ENCODE assay signal across 28 mouse cellular contexts in the genomic region with DNA sequence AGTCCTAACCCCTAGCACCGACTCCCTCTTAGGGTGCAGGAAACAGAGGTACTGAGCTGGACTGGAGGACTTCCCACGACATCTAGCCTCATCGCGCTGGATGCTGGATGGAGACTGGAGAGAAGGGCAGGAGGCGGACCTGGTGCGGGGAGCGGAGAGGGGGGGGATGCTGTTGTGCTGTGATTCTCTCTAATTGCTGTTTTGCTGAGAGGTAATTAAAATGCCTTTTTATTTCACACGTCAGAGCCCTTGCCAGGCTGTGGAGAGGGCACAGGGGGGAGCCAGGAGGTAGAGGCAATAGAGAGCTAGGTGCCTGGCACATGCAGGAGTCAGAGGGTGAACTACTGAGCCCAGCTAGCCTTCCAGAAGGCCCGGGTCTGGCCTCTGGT. TPM values are rescaled to one million over a fixed set of nuclear protein-coding genes. Genes with fewer than 3 reads are reported as not detected.
A peak's percentile ranks its signal among the peaks of the same experiment; 100 is the strongest.
DNase-seq lines count a peak whose midpoint lies in the region; ATAC-seq lines count a peak whose summit lies in the region.
"Had no signal": no experiment of that assay in that cellular context is flagged by ENCODE, and none has a peak within 500 bp of the region (broad histone marks: within the 10 kb centered on the region; RNA-seq: fewer than 3 reads in every experiment).

No protein-coding gene starts in this region.

- no peaks in the 10 kb centered on the region for H3K9me3 ChIP-seq in forebrain, embryonic 11.5 days (ENCODE audit: control insufficient read depth, low read length)
- no peaks in the 10 kb centered on the region for H3K9me3 ChIP-seq in forebrain, embryonic 10.5 days
- no peaks in the 10 kb centered on the region for H3K9me3 ChIP-seq in neural tube, embryonic 13.5 days
- H3K9me3 ChIP-seq in neural tube, embryonic 15.5 days (replicated peaks): no peaks in the 10 kb centered on the region
- no peaks in the 10 kb centered on the region for H3K9me3 ChIP-seq in hindbrain, embryonic 16.5 days (ENCODE audit: control insufficient read depth, low read length)
- H3K9me3 ChIP-seq: embryonic facial prominence, embryonic 12.5 days; kidney, embryonic 15.5 days; liver, embryonic 15.5 days; lung, embryonic 15.5 days had no signal

- ATAC-seq in forebrain, embryonic 11.5 days (replicated peaks; ENCODE audit: low FRiP score): peak; percentile 29; the same call in 1 of the 2 replicates
- peak; percentile 30; the same call in 1 of the 2 replicates for ATAC-seq in neural tube, embryonic 13.5 days (ENCODE audit: low read depth)
- ATAC-seq in neural tube, embryonic 15.5 days (ENCODE audit: low FRiP score): no peak; the same call in 1 of the 2 replicates
- ATAC-seq in hindbrain, embryonic 16.5 days: peak; percentile 6; the same call in 1 of the 2 replicates

- no peak overlapping the region for H3K9ac ChIP-seq in forebrain, embryonic 11.5 days (ENCODE audit: low read length)
- no peak overlapping the region for H3K9ac ChIP-seq in neural tube, embryonic 13.5 days
- H3K9ac ChIP-seq in neural tube, embryonic 15.5 days (replicated peaks): no peak overlapping the region
- H3K9ac ChIP-seq in hindbrain, embryonic 16.5 days (ENCODE audit: low read depth, low read length): peak overlapping the region; percentile 32; the same call in 1 of the 2 replicates
- H3K9ac ChIP-seq: embryonic facial prominence, embryonic 12.5 days; kidney, embryonic 15.5 days; liver, embryonic 15.5 days; lung, embryonic 15.5 days had no signal

- H3K27ac ChIP-seq in forebrain, embryonic 11.5 days (ENCODE audit: low read depth, low read length): no peak overlapping the region
- no peak overlapping the region; the same call in 1 of the 2 replicates for H3K27ac ChIP-seq in forebrain, embryonic 10.5 days
- peak overlapping the region; percentile 71 for H3K27ac ChIP-seq in neural tube, embryonic 13.5 days (replicated peaks)
- H3K27ac ChIP-seq in neural tube, embryonic 15.5 days (replicated peaks): no peak overlapping the region
- 0 out of 2 replicates have a peak overlapping the region, but pooled peaks have one; percentile 35 for H3K27ac ChIP-seq in hindbrain, embryonic 16.5 days (ENCODE audit: low read depth, low read length)
- H3K27ac ChIP-seq: embryonic facial prominence, embryonic 12.5 days; gastrocnemius, adult 2 months; kidney, embryonic 15.5 days; left cerebral cortex, adult 2 months; liver, embryonic 15.5 days; lung, embryonic 15.5 days had no signal

- no peak overlapping the region for H3K4me2 ChIP-seq in forebrain, embryonic 11.5 days (ENCODE audit: low read depth, low read length, severe bottlenecking)
- no peak overlapping the region for H3K4me2 ChIP-seq in neural tube, embryonic 13.5 days
- no peak overlapping the region for H3K4me2 ChIP-seq in neural tube, embryonic 15.5 days
- no peak overlapping the region for H3K4me2 ChIP-seq in hindbrain, embryonic 16.5 days (ENCODE audit: low read length)
- H3K4me2 ChIP-seq: embryonic facial prominence, embryonic 12.5 days; kidney, embryonic 15.5 days; liver, embryonic 15.5 days; lung, embryonic 15.5 days had no signal

- no peaks in the 10 kb centered on the region; the same call in 1 of the 2 replicates for H3K27me3 ChIP-seq in forebrain, embryonic 11.5 days (ENCODE audit: control insufficient read depth, insufficient read depth, low read length)
- H3K27me3 ChIP-seq in forebrain, embryonic 10.5 days (ENCODE audit: poor library complexity, severe bottlenecking): peaks cover 84% of the 10 kb centered on the region
- peaks cover 48% of the 10 kb centered on the region for H3K27me3 ChIP-seq in neural tube, embryonic 13.5 days
- peaks cover 20% of the 10 kb centered on the region for H3K27me3 ChIP-seq in neural tube, embryonic 15.5 days (replicated peaks)
- no peaks in the 10 kb centered on the region for H3K27me3 ChIP-seq in hindbrain, embryonic 16.5 days (replicated peaks; ENCODE audit: control insufficient read depth, insufficient read depth, low read length)

- no peak overlapping the region for H3K4me3 ChIP-seq in forebrain, embryonic 11.5 days (ENCODE audit: low read depth, low read length)
- no peak overlapping the region for H3K4me3 ChIP-seq in forebrain, embryonic 10.5 days
- H3K4me3 ChIP-seq in neural tube, embryonic 13.5 days: no peak overlapping the region
- no peak overlapping the region for H3K4me3 ChIP-seq in neural tube, embryonic 15.5 days (replicated peaks)
- H3K4me3 ChIP-seq in hindbrain, embryonic 16.5 days (ENCODE audit: low read length): no peak overlapping the region
- H3K4me3 ChIP-seq: embryonic facial prominence, embryonic 12.5 days; gastrocnemius, adult 2 months; kidney, embryonic 15.5 days; left cerebral cortex, adult 2 months; liver, embryonic 15.5 days; lung, embryonic 15.5 days; myocyte had no signal

- DNase-seq in forebrain, embryonic 11.5 days (ENCODE audit: low spot score): no peak
- no peak for DNase-seq in forebrain, embryonic 10.5 days (ENCODE audit: extremely low spot score, low spot score)
- no peak for DNase-seq in retina, embryonic 14.5 days (ENCODE audit: low spot score)
- DNase-seq in lung, postnatal 36 days: no peak
- DNase-seq in kidney, postnatal 10 days: no peak
- DNase-seq: adrenal gland, postnatal 10 days; cerebellum, adult 2 months; cerebellum, postnatal 25 days; gastrocnemius, adult 2 months; kidney, adult 11 months; kidney, postnatal 4 days; left cerebral cortex, postnatal 4 days; liver; lung, postnatal 4 days; right cerebral cortex, postnatal 25 days; thymus, postnatal 25 days had no signal

- 48% methylated on average over 9 of the region's 9 CpGs for WGBS in forebrain, embryonic 11.5 days
- WGBS in forebrain, embryonic 10.5 days: 52% methylated on average over 9 of the region's 9 CpGs
- WGBS in neural tube, embryonic 13.5 days: 38% methylated on average over 9 of the region's 9 CpGs
- 29% methylated on average over 9 of the region's 9 CpGs for WGBS in neural tube, embryonic 15.5 days
- WGBS in hindbrain, embryonic 16.5 days: 33% methylated on average over 9 of the region's 9 CpGs

- H3K36me3 ChIP-seq in forebrain, embryonic 11.5 days (ENCODE audit: control insufficient read depth, insufficient read depth, low read length): no peaks in the 10 kb centered on the region
- H3K36me3 ChIP-seq in forebrain, embryonic 10.5 days (replicated peaks): no peaks in the 10 kb centered on the region
- H3K36me3 ChIP-seq in neural tube, embryonic 13.5 days: no peaks in the 10 kb centered on the region
- no peaks in the 10 kb centered on the region for H3K36me3 ChIP-seq in neural tube, embryonic 15.5 days
- no peaks in the 10 kb centered on the region for H3K36me3 ChIP-seq in hindbrain, embryonic 16.5 days (ENCODE audit: control insufficient read depth, insufficient read depth, low read length)
- H3K36me3 ChIP-seq: embryonic facial prominence, embryonic 12.5 days; kidney, embryonic 15.5 days; liver, embryonic 15.5 days; lung, embryonic 15.5 days had no signal

- no peaks in the 10 kb centered on the region for H3K4me1 ChIP-seq in forebrain, embryonic 11.5 days (replicated peaks; ENCODE audit: control insufficient read depth, insufficient read depth, low read length)
- peaks cover 37% of the 10 kb centered on the region for H3K4me1 ChIP-seq in forebrain, embryonic 10.5 days
- H3K4me1 ChIP-seq in neural tube, embryonic 13.5 days (replicated peaks): peaks cover 29% of the 10 kb centered on the region
- peaks cover 27% of the 10 kb centered on the region for H3K4me1 ChIP-seq in neural tube, embryonic 15.5 days
- H3K4me1 ChIP-seq in hindbrain, embryonic 16.5 days (ENCODE audit: control insufficient read depth, insufficient read depth, low read depth, low read length): peaks cover 7% of the 10 kb centered on the region
- H3K4me1 ChIP-seq: liver, embryonic 15.5 days; lung, embryonic 15.5 days had no signal

RNA-seq across cellular contexts. Expression of gene Ecel1, which starts 8.5 kb away (rescaled TPM):
- polyA plus RNA-seq in forebrain, embryonic 11.5 days (2014; fragmentation: Nextera tagmentation; extraction: Ambion mirVana): 5.4 and 6.2 TPM in 2 replicates
- polyA plus RNA-seq in forebrain, embryonic 10.5 days (2016; fragmentation: Nextera tagmentation; extraction: Ambion mirVana): 1.1 and 1.2 TPM in 2 replicates
- 62.4 and 73.8 TPM in 2 replicates for polyA plus RNA-seq in neural tube, embryonic 13.5 days (2015; fragmentation: Nextera tagmentation; extraction: Ambion mirVana)
- polyA plus RNA-seq in neural tube, embryonic 15.5 days (2015; fragmentation: Nextera tagmentation; extraction: Ambion mirVana): 71.9 and 84.7 TPM in 2 replicates
- polyA plus RNA-seq in hindbrain, embryonic 16.5 days (2015; fragmentation: Nextera tagmentation; extraction: Ambion mirVana): 34.9 and 40.2 TPM in 2 replicates
- polyA plus RNA-seq: liver, embryonic 15.5 days had no signal

RNA-seq across cellular contexts. Expression of gene Prss56, which starts 18.3 kb away (rescaled TPM):
- polyA plus RNA-seq in forebrain, embryonic 11.5 days (2014; fragmentation: Nextera tagmentation; extraction: Ambion mirVana): not detected in 2 replicates
- not detected in 2 replicates for polyA plus RNA-seq in forebrain, embryonic 10.5 days (2016; fragmentation: Nextera tagmentation; extraction: Ambion mirVana)
- 6.6 and 7.1 TPM in 2 replicates for polyA plus RNA-seq in neural tube, embryonic 13.5 days (2015; fragmentation: Nextera tagmentation; extraction: Ambion mirVana)
- polyA plus RNA-seq in neural tube, embryonic 15.5 days (2015; fragmentation: Nextera tagmentation; extraction: Ambion mirVana): 4.0 and 5.3 TPM in 2 replicates
- 2.1 and 2.6 TPM in 2 replicates for polyA plus RNA-seq in hindbrain, embryonic 16.5 days (2015; fragmentation: Nextera tagmentation; extraction: Ambion mirVana)
- polyA plus RNA-seq: liver, embryonic 15.5 days; lung, embryonic 15.5 days; spleen, adult 2 months had no signal

RNA-seq across cellular contexts. Expression of gene Chrnd, which starts 25.6 kb away (rescaled TPM):
- polyA plus RNA-seq in forebrain, embryonic 11.5 days (2014; fragmentation: Nextera tagmentation; extraction: Ambion mirVana): 0.07 TPM in 1 of 2 replicates, not detected in the other
- not detected in 2 replicates for polyA plus RNA-seq in forebrain, embryonic 10.5 days (2016; fragmentation: Nextera tagmentation; extraction: Ambion mirVana)
- 0.31 and 0.62 TPM in 2 replicates for polyA plus RNA-seq in neural tube, embryonic 13.5 days (2015; fragmentation: Nextera tagmentation; extraction: Ambion mirVana)
- polyA plus RNA-seq in neural tube, embryonic 15.5 days (2015; fragmentation: Nextera tagmentation; extraction: Ambion mirVana): 0.33 and 0.37 TPM in 2 replicates
- 0.62 TPM in 1 of 2 replicates, not detected in the other for polyA plus RNA-seq in hindbrain, embryonic 16.5 days (2015; fragmentation: Nextera tagmentation; extraction: Ambion mirVana)
- polyA plus RNA-seq: cerebellum, adult 2 months; heart, embryonic 14.5 days; spleen, adult 2 months had no signal

RNA-seq across cellular contexts. Expression of gene Chrng, which starts 39.7 kb away (rescaled TPM):
- 0.23 TPM in 1 of 2 replicates, not detected in the other for polyA plus RNA-seq in forebrain, embryonic 11.5 days (2014; fragmentation: Nextera tagmentation; extraction: Ambion mirVana)
- 0.36 TPM in 1 of 2 replicates, not detected in the other for polyA plus RNA-seq in forebrain, embryonic 10.5 days (2016; fragmentation: Nextera tagmentation; extraction: Ambion mirVana)
- 0.57 and 1.7 TPM in 2 replicates for polyA plus RNA-seq in neural tube, embryonic 13.5 days (2015; fragmentation: Nextera tagmentation; extraction: Ambion mirVana)
- polyA plus RNA-seq in neural tube, embryonic 15.5 days (2015; fragmentation: Nextera tagmentation; extraction: Ambion mirVana): 1.2 and 1.5 TPM in 2 replicates
- polyA plus RNA-seq in hindbrain, embryonic 16.5 days (2015; fragmentation: Nextera tagmentation; extraction: Ambion mirVana): 0.96 TPM in 1 of 2 replicates, not detected in the other
- polyA plus RNA-seq: cerebellum, adult 2 months; spleen, adult 2 months; testis, adult 2 months had no signal

RNA-seq across cellular contexts. Expression of gene Akp3, which starts 40.0 kb away (rescaled TPM):
- polyA plus RNA-seq in forebrain, embryonic 11.5 days (2014; fragmentation: Nextera tagmentation; extraction: Ambion mirVana): not detected in 2 replicates
- polyA plus RNA-seq in forebrain, embryonic 10.5 days (2016; fragmentation: Nextera tagmentation; extraction: Ambion mirVana): not detected in 2 replicates
- not detected in 2 replicates for polyA plus RNA-seq in neural tube, embryonic 13.5 days (2015; fragmentation: Nextera tagmentation; extraction: Ambion mirVana)
- not detected in 2 replicates for polyA plus RNA-seq in neural tube, embryonic 15.5 days (2015; fragmentation: Nextera tagmentation; extraction: Ambion mirVana)
- 0.09 TPM in 2 replicates for polyA plus RNA-seq in hindbrain, embryonic 16.5 days (2015; fragmentation: Nextera tagmentation; extraction: Ambion mirVana)
- polyA plus RNA-seq: embryonic facial prominence, embryonic 12.5 days; heart, embryonic 14.5 days; kidney, embryonic 15.5 days; liver, embryonic 15.5 days; lung, embryonic 15.5 days; spleen, adult 2 months had no signal

Comparison
In these comparisons a context has a peak if more than half of its experiments do, and no peak if none do; other contexts are left out.
1. H3K27ac ChIP-seq: peak in neural tube, embryonic 13.5 days (single experiment) and hindbrain, embryonic 16.5 days (single experiment); none in forebrain, embryonic 11.5 days (single experiment), forebrain, embryonic 10.5 days (single experiment) and neural tube, embryonic 15.5 days (single experiment).